Mouse (Mus musculus) heart, adult 2 months (tissue): Measurements from ENCODE around the gene Kdm2a. TPM values are rescaled to one million over a fixed set of nuclear protein-coding genes. Genes with fewer than 3 reads are reported as not detected.

Experiments
- DNase-seq, 2 experiments: peaks; one replicate each; pipeline ENCODE4 v3.0.0; 2021
- H3K27ac ChIP-seq: fragments of 200-600 bp; 2 replicates; pipeline ENCODE4 v1.8.1; 2022
- H3K27me3 ChIP-seq: fragments of 200-500 bp; 2 replicates; pipeline ENCODE4 v1.6.1; 2012; ENCODE audit warnings: mild to moderate bottlenecking, low read length, inconsistent platforms, mixed read lengths; ENCODE audit not compliant: control insufficient read depth, insufficient read depth
- H3K36me3 ChIP-seq: fragments of 200-500 bp; 2 replicates; pipeline ENCODE4 v1.6.1; 2012; ENCODE audit warnings: low read length, inconsistent platforms; ENCODE audit not compliant: control insufficient read depth, insufficient read depth
- H3K4me1 ChIP-seq: fragments of 200-500 bp; 2 replicates; pipeline ENCODE4 v1.6.1; 2011; ENCODE audit warnings: low read length; ENCODE audit not compliant: control insufficient read depth, insufficient read depth
- H3K4me3 ChIP-seq: fragments of 200-600 bp; 2 replicates; pipeline ENCODE4 v1.8.1; 2022
- H3K79me2 ChIP-seq: fragments of 200-500 bp; replicated peaks from 2 replicates; pipeline ENCODE4 v1.6.1; 2012; ENCODE audit warnings: mild to moderate bottlenecking, inconsistent platforms, low read length, moderate library complexity, mixed read lengths; ENCODE audit not compliant: control insufficient read depth, insufficient read depth
- H3K9ac ChIP-seq: fragments of 200-500 bp; 2 replicates; pipeline ENCODE4 v1.6.1; 2012; ENCODE audit warnings: low read depth, mild to moderate bottlenecking, control low read depth, inconsistent platforms, low read length, mixed read lengths
- CTCF ChIP-seq: fragments of 200-600 bp; IDR thresholded peaks from 2 replicates; pipeline ENCODE4 v1.8.1; 2022; ENCODE audit warnings: antibody characterized with exemption, mild to moderate bottlenecking, moderate library complexity
- EP300 ChIP-seq: fragments of 200-500 bp; IDR thresholded peaks from 2 replicates; pipeline ENCODE4 v1.6.1; 2011; ENCODE audit warnings: low read depth, low read length, control low read depth; ENCODE audit not compliant: insufficient read depth
- POLR2A ChIP-seq: fragments of 200-500 bp; IDR thresholded peaks from 2 replicates; pipeline ENCODE4 v1.6.1; 2011; ENCODE audit warnings: mild to moderate bottlenecking, low read depth, low read length, control low read depth; ENCODE audit not compliant: insufficient read depth
- WGBS: fragments of 180-500 bp; shearing (Covaris S2); methylation state at CpG from one replicate; pipeline ENCODE4 v1.1.7; 2018; 5-methylcytosine and 5-hydroxymethylcytosine counted together
- intact Hi-C: fragments of 180-260 bp; cut with DNase I; formaldehyde crosslinking; loops from one replicate; pipeline ENCODE4 v1.15.1; 2025
- polyA plus RNA-seq: library from polyadenylated mRNA; depleted of rRNA; stranded (reverse); fragments of >200 nt; gene quantifications from 2 replicates; pipeline ENCODE4 v1.2.3, GENCODE M21; 2012
- total RNA-seq, 2 experiments: library from RNA; stranded (reverse); gene quantifications; 2 replicates each; pipeline ENCODE4 v1.2.3; 2021

Kdm2a gene
- total and polyA plus RNA-seq, 3 experiments: 36.4 to 49.7 (median 38.6) TPM

DNA sequence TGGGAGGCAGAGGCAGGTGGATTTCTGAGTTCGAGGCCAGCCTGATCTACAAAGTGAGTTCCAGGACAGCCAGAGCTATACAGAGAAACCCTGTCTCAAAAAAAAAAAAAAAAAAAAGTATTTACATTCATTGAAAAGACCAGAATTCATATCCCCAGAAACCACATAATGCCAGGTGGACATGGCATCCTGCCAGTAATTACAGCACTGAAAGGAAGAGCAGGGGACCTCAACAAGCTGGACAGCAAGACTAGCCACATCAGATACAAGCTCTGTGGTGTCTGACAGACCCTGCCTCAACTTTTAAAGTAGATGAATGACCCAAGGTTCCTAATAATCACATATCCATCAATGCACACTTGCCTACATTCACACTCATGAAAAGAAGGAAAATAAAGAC lies 76.5 kb downstream of the Kdm2a start:
- Histone ChIP-seq H3K27ac (no peak overlapping the region), H3K27me3 (no peaks in the 10 kb centered on the region), H3K4me3 (no peak overlapping the region), H3K79me2 (no peaks in the 10 kb centered on the region), H3K4me1 (no peaks in the 10 kb centered on the region), H3K36me3 (peaks cover 2% of the 10 kb centered on the region; the same call in 1 of the 2 replicates), H3K9ac (no peak overlapping the region)
- intact Hi-C loops: no loop called here
- TF ChIP-seq CTCF (no peak), POLR2A (no peak), EP300 (no peak)
- DNase-seq: no peak
- 100% methylated on average over 1 of the region's 1 CpGs for WGBS

DNA sequence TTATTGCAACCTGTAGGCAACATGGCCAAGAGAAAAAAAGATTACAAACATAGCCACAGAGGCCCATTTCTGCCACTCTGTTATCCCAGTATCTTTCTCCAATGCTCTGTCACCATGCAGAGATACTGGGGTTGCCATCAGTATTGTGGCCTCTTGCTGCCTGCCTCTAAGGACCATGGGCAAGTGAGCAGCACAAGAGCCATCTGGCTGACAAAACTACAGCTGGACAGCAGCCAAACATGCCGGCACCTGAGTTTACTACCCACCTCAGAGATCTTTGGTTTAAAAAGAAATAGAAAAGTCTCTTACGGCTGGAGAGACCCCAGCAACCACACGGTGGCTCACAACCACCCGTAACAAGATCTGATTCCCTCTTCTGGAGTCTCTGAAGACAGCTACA lies 78.8 kb downstream of the Kdm2a start:
- Histone ChIP-seq H3K9ac (no peak overlapping the region), H3K27ac (no peak overlapping the region), H3K4me3 (no peak overlapping the region), H3K4me1 (peaks cover 2% of the 10 kb centered on the region; the same call in 1 of the 2 replicates), H3K36me3 (no peaks in the 10 kb centered on the region), H3K79me2 (no peaks in the 10 kb centered on the region), H3K27me3 (no peaks in the 10 kb centered on the region)
- intact Hi-C loops: no loop called here
- TF ChIP-seq CTCF: no peak
- no peak for TF ChIP-seq POLR2A
- TF ChIP-seq EP300: no peak
- DNase-seq: no peak
- WGBS: 66% methylated on average over 4 of the region's 4 CpGs

DNA sequence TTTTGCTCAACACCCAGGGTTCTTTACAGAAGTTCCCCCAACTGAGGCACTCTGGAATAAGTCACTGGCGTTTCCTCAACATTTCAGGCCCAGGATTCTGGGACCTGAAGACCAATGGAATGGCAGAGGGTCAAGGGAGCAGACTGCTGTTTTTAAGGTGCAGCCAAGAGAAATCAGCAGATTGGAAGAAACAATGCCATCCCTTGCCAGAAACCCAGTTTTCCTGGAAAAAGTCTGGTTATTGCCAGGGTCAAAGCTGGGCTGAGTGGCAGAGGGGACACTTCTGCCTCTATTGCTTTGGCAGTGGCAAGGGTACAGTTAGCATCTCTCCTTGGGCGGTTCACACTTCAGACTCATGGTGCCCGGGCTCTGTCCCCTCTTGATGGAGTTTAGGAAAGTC lies 80.9 kb downstream of the Kdm2a start:
- H3K36me3 ChIP-seq: no peaks in the 10 kb centered on the region
- TF ChIP-seq POLR2A (no peak), EP300 (no peak), CTCF (no peak)
- WGBS: 77% methylated on average over 3 of the region's 3 CpGs
- no peak overlapping the region for H3K27ac ChIP-seq
- DNase-seq: no peak
- no peaks in the 10 kb centered on the region for H3K79me2 ChIP-seq
- H3K4me1 ChIP-seq: peaks cover 2% of the 10 kb centered on the region; the same call in 1 of the 2 replicates
- H3K9ac ChIP-seq: no peak overlapping the region
- intact Hi-C loops: no loop called here
- no peak overlapping the region for H3K4me3 ChIP-seq
- H3K27me3 ChIP-seq: no peaks in the 10 kb centered on the region

DNA sequence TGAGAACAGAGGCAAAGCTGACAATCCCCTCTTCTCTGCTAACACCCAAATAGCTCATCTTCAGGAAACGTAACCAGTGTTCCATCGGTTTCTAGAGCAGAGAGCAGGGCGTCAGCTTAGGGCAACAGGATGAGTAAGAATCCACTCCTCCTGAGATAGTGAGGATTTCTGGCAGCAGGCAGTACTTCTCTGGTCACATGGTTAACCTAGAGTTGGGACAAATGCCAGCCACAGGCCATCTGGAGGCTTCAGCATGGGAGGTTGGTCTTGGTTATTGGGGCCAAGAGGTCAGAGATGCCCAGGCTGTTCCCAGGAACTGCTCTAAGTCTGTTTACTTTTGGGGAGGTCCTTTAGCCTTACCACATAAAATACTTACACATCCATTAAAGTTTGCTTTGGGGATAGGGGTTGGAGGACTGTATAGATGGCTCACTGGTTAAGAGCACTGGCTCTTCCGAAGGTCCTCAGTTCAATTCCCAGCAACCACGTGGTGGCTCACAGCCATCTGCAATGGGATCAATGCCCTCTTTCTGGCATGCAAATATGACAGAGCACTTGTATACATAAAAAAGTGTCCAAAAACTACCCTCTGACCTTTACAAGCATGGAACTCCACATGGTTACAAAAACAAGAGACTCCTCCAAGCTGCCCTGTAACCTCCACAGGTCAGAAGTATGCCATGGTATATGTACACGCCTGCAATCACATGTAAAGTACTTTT lies 82.7 kb downstream of the Kdm2a start:
- intact Hi-C loops: no loop called here
- H3K4me3 ChIP-seq: no peak overlapping the region
- no peak for TF ChIP-seq CTCF
- no peak for TF ChIP-seq EP300
- no peak for TF ChIP-seq POLR2A
- peaks cover 2% of the 10 kb centered on the region; the same call in 1 of the 2 replicates for H3K4me1 ChIP-seq
- no peaks in the 10 kb centered on the region for H3K36me3 ChIP-seq
- peak in 1 of 2 experiments; percentile 63 for DNase-seq
- 40% methylated on average over 6 of the region's 6 CpGs for WGBS
- no peaks in the 10 kb centered on the region for H3K27me3 ChIP-seq
- H3K79me2 ChIP-seq: no peaks in the 10 kb centered on the region
- H3K27ac ChIP-seq: peak overlapping the region; percentile 40; the same call in 1 of the 2 replicates
- no peak overlapping the region for H3K9ac ChIP-seq

DNA sequence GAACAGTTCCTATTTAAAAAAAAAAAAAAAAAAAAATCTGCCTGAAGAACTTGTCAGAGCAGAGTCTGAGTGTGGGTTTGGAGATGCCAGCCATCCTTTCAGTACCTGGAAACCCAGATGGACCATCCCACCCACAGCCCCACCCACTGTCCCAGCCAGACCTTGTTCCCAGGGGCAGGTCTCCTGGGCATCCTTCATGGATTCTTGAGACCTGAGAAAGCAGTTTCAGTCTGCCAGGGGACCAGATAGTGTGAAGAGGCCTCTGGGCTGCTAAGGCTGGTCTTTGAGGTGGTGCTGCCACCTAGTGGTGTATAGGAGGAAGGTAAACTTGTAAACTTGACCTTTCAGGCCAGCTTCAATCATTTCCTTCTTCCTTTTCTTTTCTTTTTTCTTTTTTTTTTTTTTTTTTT lies 88.3 kb downstream of the Kdm2a start:
- Histone ChIP-seq H3K4me1 (peaks cover 6% of the 10 kb centered on the region; the same call in 1 of the 2 replicates), H3K27ac (no peak overlapping the region), H3K36me3 (no peaks in the 10 kb centered on the region), H3K9ac (no peak overlapping the region), H3K79me2 (peaks cover 2% of the 10 kb centered on the region), H3K4me3 (no peak overlapping the region), H3K27me3 (no peaks in the 10 kb centered on the region)
- TF ChIP-seq EP300 (peak; percentile 66; the same call in 1 of the 2 replicates), CTCF (peak; percentile 80), POLR2A (no peak)
- intact Hi-C loops: loop anchor here (1.0 to 5.0 kb wide), 2 partner anchors 52 to 292 kb away; no protein-coding TSS in a partner anchor
- DNase-seq: peak; percentile 56 to 63

DNA sequence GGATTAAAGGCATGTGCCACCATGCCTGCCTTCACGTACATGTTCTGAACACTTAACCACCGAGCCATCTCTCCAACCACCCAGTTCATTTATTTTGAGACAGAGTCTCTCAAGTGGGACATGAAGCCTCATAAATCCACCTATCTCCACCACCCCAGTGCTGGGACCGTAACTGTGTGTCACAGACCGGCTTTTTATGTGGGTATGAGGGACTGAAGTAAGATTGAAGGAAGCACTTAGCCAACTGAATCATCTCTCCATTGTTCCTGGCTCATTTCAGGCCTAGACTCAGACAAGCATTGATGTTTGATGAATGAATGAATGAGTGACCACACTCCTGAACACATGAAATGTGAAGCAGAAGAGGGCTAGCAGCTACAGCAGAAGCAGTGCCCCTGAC lies 88.8 kb downstream of the Kdm2a start:
- WGBS: 93% methylated on average over 4 of the region's 4 CpGs
- no peak for TF ChIP-seq CTCF
- Histone ChIP-seq H3K79me2 (peaks cover 3% of the 10 kb centered on the region), H3K36me3 (no peaks in the 10 kb centered on the region), H3K4me3 (no peak overlapping the region), H3K27ac (no peak overlapping the region), H3K4me1 (peaks cover 10% of the 10 kb centered on the region), H3K9ac (no peak overlapping the region), H3K27me3 (no peaks in the 10 kb centered on the region)
- intact Hi-C loops: loop anchor here (5.0 kb wide), 1 partner anchor 292 kb away; no protein-coding TSS in a partner anchor
- no peak for DNase-seq
